Comparison of ENCODE assay signal across 8 mouse cellular contexts in genomic region chr14:24822876-24823567, GRCm38 (mm10).
DNase-seq lines count a peak whose midpoint lies in the region; ATAC-seq lines count a peak whose summit lies in the region.

No protein-coding gene starts in this region.

- H3K9ac ChIP-seq in hindbrain, embryonic 11.5 days (ENCODE audit: low read depth, low read length) = no peak overlapping the region

- no peak overlapping the region for H3K4me3 ChIP-seq in hindbrain, embryonic 10.5 days
- H3K4me3 ChIP-seq in hindbrain, embryonic 11.5 days (ENCODE audit: low read depth, low read length) = no peak overlapping the region

- no peak overlapping the region for H3K4me2 ChIP-seq in hindbrain, embryonic 11.5 days (replicated peaks; ENCODE audit: low read depth, low read length)

- intact Hi-C loops in left cerebral cortex, postnatal 36 days (cut with DNase I) = no loop called here

- no peaks in the 10 kb centered on the region for H3K27me3 ChIP-seq in hindbrain, embryonic 10.5 days (ENCODE audit: insufficient read depth, poor library complexity, severe bottlenecking)
- no peaks in the 10 kb centered on the region for H3K27me3 ChIP-seq in hindbrain, embryonic 11.5 days (ENCODE audit: control insufficient read depth, insufficient read depth, low read length)

- WGBS in hindbrain, embryonic 10.5 days = 78% methylated on average over 13 of the region's 13 CpGs
- WGBS in hindbrain, embryonic 11.5 days = 68% methylated on average over 13 of the region's 13 CpGs

- no peaks in the 10 kb centered on the region for H3K36me3 ChIP-seq in hindbrain, embryonic 10.5 days
- H3K36me3 ChIP-seq in hindbrain, embryonic 11.5 days (ENCODE audit: control insufficient read depth, insufficient read depth, low read length) = no peaks in the 10 kb centered on the region

- H3K27ac ChIP-seq in hindbrain, embryonic 10.5 days = peak overlapping the region; percentile 66
- no peak overlapping the region for H3K27ac ChIP-seq in hindbrain, embryonic 11.5 days (ENCODE audit: low read depth, low read length)

- peaks cover 61% of the 10 kb centered on the region for H3K4me1 ChIP-seq in hindbrain, embryonic 10.5 days (replicated peaks)
- H3K4me1 ChIP-seq in hindbrain, embryonic 11.5 days (replicated peaks; ENCODE audit: control insufficient read depth, insufficient read depth, low read length) = peaks cover 12% of the 10 kb centered on the region

- H3K9me3 ChIP-seq in hindbrain, embryonic 10.5 days = no peaks in the 10 kb centered on the region
- no peaks in the 10 kb centered on the region for H3K9me3 ChIP-seq in hindbrain, embryonic 11.5 days (ENCODE audit: control insufficient read depth, low read length)

- DNase-seq in hindbrain, embryonic 10.5 days (ENCODE audit: low spot score) = no peak
- DNase-seq in hindbrain, embryonic 11.5 days (ENCODE audit: low spot score) = no peak
- peak; percentile 68 for DNase-seq in right cerebral cortex, postnatal 25 days
- DNase-seq in right cerebral cortex, postnatal 10 days (ENCODE audit: low spot score in 2 of 2) = no peak
- DNase-seq in left cerebral cortex, postnatal 36 days (ENCODE audit: low spot score in 2 of 2) = peak; percentile 59 to 75
- DNase-seq in cerebellum, adult 9-11 months = no peak
- DNase-seq in thymus, postnatal 4 days = no peak

- no peak for ATAC-seq in hindbrain, embryonic 11.5 days (ENCODE audit: low FRiP score)
- ATAC-seq in erythroid progenitor cell, adult 5-6 weeks (replicated peaks; ENCODE audit: low FRiP score, poor library complexity, severe bottlenecking) = no peak

Comparison
In these comparisons a context has a peak if more than half of its experiments do, and no peak if none do; other contexts are left out.
1. DNase-seq: peak in right cerebral cortex, postnatal 25 days (single experiment) and left cerebral cortex, postnatal 36 days (2 of 2); none in hindbrain, embryonic 10.5 days (single experiment), hindbrain, embryonic 11.5 days (single experiment), right cerebral cortex, postnatal 10 days (0 of 2), cerebellum, adult 9-11 months (single experiment) and thymus, postnatal 4 days (single experiment).